Mouse (Mus musculus) kidney, postnatal 10 days (tissue): ENCODE data around the gene Mapkapk2.

ENCODE experiments used
- DNase-seq: peaks from one replicate; pipeline ENCODE4 v3.0.0; 2021; ENCODE audit warnings: mixed read lengths

The Mapkapk2 gene

DNA sequence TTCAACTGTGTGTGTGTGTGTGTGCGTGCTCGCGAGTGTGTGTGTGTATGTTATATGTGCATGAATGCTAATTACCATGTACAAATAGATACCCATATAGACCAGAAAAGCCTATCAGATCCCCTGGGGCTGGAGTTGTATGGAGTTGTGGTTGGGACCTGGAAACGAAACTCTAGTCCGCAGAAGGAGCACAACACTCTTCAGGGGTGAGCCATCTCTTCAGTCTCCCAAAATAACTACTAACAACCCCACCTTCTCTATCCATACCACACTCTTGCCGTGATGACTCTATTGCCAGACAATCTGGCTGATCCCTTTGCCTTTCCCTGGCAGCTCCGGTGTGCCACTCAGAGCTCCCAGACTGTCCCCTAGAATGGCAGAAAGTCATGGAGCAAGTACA, 81.7 kb downstream of the Mapkapk2 start:
- no peak for DNase-seq

DNA sequence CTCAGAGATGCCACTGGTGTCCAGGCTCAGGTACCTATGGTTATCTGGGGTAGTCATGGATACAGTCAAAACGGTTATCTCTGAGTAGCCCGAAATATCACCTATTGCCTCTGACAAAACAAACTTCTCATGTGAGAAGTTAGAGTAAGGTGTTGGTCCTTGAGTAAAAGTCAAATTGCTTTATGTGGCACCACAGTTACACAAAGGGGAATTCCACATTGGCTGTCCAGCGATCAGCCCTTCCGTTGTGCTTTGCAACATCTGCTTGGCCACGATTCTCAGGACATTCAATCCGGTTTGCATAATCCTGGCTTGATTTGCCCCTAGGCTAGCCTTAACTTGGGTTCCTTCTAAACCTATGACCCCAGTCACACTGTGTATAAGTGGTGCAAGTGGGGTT, 82.3 kb downstream of the Mapkapk2 start:
- DNase-seq: no peak

DNA sequence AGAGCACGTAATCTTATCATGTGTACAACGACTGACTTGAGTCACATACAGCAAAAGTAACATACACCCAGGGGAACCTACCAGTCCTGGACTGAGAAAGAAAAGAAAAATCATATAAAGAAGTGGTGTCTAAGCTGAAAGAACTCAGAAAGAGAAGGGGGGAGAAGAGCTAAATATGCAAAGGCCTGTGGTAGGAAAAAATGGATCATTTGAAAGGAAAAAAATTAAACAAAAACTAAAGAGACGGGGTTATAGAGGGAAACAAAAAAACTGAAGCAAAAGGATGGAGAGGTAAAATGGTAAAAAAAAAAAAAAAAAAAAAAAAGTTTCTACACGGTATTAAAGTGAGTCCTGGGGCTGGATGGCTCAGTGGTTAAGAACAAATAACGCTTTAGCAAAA, 83.7 kb downstream of the Mapkapk2 start:
- DNase-seq: no peak

DNA sequence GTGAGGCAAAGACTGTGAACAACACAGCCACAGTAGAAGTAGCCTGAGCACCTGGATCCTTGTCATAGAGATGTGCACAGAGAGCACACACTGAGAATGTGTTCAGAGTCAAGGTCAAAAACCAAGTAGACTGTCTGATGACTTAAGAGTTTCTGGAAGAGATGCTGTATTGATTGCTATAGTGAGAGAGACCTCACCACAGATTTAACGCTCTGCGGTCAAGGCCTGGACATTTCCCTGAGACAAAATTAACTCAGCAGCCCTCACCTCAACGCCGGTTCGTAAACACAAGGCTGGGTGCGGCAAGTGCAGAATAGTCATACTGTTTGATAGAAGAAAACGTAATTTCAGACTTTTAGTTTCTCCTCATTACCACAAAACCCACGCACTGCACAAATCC, 85.1 kb downstream of the Mapkapk2 start:
- DNase-seq: no peak

DNA sequence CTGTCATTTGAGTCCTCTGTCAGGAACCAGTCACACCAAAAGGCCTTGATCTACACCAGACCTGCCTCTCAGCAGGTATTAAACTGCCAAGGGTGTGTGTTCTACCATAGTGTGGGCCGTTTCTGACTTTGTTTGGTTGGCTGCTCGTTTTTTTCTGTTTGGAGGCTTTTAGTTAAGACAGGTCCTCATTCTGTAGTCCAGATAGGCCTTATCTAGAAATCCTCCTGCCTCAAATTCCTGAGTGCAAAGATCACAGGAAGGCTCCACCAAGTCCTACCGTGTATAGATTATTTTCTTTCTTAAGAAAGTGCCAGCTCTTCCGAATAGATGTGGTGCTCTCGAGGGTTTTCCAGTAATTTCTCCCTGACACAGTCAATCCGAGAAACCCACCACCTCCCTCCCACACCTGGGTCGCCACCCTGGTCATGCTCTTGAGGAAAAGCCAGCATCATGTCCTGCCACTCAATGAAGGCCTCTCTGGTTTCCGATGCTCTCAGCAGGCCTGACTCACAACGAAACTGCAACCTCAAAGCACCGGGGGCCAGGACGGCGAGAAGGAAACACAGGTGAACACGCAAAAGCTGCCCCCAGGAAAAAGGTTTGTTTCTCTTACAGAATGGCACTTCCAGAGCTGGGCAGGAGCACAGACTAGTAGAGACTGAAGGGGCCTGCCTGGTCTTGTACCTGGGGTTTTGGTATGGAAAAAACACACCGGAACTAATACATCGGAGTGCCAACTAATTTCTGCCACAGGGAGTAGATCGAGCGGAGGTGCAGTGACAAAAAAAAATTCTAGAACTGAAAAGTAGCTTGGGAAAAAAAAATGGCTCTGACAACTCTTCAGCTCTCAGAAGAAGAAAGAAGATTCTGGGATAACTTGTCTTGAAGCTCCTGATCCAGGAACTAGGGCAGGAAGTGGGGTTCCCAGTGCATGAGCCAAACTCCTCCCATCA, 87.1 kb downstream of the Mapkapk2 start:
- no peak for DNase-seq

DNA sequence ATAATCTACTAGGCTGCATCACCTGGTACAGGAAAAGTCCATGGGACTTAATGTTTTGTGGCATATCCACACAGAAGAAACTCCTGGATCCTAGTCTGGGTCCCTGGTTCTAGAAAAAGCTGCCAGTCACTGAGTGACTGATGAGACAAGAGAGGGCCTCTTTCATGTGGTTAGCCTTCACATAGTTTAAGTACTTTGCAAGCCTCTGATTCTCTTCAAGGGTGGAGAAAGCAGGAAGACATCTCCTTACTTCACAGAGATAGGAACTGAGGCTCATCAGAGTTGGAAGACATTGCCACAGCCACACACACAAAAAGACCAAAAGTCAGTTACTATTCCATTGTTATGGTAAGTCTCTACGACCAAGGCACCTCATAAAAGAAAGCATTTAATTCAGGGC, 91.6 kb downstream of the Mapkapk2 start:
- no peak for DNase-seq
